Mouse (Mus musculus) T-helper 17 cell (primary cell): Measurements from ENCODE around the gene Hoga1.

Experiments
- in situ Hi-C, 2 experiments: fragments of 300-600 bp; cut with MboI, MseI; formaldehyde crosslinking; loops; 1 replicate in 1 of 2; 2 replicates in 1 of 2; pipeline ENCODE4 v1.15.1; 2025; ENCODE audit warnings: high pct_unique_total_duplicates in 2 of 2

Hoga1 gene

DNA sequence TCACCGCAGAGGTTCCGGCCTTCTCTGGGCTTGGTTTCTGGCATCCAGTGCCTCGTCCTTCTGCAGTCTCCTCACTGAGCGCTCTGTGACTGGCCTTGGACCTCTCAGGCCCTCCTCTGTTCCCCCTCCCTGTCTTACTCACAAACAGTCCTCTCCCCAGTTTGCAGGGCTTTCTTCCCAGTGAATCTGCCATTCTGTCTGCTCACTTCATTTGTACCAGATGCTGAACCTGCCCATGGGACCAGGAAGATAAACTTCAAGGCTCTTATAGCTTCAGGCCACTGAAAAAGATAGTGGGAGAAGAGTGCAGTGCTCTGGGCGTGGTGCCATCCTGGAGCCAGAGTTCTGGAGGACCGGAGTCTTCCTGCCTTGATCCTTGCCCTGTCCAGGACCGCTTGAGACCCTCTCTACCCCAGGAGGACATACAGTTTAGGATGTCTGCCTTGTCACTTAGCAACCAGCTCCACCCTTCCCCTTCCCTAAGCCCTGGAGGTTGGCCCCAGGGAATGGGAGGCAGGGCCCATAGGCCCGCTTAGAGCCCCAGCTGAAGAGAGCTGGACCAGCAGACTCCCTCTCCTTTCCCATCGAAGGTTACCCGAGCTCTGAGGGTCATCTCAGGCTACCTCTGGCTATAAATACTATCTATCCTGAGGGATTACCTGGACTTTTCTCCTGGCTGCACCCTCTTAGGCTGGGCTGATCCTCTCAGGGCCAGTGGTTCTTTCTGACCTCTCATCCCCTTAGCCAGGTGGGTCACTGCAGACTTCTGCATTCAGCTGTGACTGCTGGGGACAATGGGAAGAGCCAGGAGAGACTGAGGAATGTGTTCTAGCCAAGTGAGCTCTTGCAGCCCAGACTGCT is 23.5 kb upstream of the Hoga1 start:
- in situ Hi-C loops, result no loop called here

DNA sequence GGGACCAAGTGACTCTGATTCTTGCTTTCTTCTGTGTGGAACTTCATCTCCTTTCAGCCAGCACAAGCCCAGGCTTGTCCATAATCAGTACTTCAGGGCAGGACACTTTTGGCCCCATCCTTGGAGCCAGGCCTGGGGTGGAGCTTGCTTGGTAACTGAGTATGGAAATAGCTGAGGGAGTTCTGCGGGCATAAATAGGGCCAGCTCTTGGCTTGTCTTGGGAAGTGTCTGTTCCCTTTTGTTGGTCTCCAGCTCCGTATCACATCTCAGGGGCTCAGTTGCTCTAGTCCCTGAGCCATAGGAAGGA is 22.9 kb upstream of the Hoga1 start:
- in situ Hi-C loops, result no loop called here

DNA sequence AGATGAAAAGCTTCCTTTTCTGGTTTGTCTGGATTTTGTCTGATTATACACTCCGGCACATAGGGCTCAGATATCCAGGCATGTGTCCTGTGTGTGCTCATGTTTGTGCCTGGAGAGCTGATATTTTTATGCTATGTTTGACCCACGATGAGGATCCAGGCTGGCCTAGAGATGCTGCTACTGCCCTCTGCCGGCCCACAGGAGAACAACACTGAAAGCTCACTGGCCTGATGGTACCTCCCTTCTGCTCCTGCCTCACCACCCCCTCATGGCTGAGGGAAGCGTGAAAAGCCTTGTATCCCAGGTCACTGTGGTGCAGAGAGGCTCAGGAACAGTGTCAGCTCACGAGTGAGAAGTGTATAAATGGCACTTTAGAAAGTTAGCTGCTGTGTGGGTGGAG is 19.3 kb upstream of the Hoga1 start:
- in situ Hi-C loops, result loop anchor here in 1 of 2 experiments (5.0 kb wide), 1 partner anchor 39 kb away; no protein-coding TSS in a partner anchor

DNA sequence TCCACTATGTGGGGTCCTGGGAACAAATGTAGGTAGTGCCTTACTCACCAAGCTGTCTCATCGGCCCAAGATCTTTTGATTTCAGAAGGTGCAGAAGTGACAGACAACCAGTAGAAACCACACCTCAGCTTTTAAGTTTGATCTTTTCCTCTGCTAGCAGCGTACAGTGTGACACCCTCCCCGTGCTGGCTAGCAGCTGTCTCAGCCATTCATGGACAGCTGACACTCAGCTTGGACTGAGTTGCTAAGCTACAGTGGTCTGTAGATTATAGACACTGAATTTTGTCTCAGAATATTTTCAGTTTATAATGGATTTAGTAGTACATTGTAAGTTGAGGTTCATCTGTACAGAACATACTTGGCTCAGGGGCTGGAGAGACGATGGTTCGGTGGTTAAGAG is 14.3 kb upstream of the Hoga1 start:
- in situ Hi-C loops, result loop anchor here (5.0 to 10.0 kb wide), 2 partner anchors 79 to 134 kb away; partner anchors contain the start of gene Zfyve27 (in 1 of the 2)

DNA sequence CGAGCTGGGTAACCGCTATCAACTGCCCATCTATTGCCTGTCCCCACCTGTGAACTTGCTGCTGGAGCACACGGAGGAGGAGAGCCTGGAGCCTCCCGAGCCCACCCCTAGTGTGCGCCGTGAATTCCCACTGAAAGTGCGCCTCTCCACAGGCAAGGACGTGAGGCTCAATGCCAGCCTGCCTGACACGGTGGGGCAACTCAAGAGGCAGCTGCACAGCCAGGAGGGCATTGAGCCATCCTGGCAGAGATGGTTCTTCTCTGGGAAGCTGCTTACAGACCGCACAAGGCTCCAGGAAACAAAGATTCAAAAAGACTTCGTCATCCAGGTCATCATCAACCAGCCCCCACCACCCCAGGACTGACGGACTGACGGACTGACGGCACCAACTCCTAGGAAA is 11.8 kb upstream of the Hoga1 start:
- in situ Hi-C loops, result loop anchor here (5.0 to 10.0 kb wide), 2 partner anchors 81 to 131 kb away; partner anchors contain the start of gene Zfyve27 (in 1 of the 2)

DNA sequence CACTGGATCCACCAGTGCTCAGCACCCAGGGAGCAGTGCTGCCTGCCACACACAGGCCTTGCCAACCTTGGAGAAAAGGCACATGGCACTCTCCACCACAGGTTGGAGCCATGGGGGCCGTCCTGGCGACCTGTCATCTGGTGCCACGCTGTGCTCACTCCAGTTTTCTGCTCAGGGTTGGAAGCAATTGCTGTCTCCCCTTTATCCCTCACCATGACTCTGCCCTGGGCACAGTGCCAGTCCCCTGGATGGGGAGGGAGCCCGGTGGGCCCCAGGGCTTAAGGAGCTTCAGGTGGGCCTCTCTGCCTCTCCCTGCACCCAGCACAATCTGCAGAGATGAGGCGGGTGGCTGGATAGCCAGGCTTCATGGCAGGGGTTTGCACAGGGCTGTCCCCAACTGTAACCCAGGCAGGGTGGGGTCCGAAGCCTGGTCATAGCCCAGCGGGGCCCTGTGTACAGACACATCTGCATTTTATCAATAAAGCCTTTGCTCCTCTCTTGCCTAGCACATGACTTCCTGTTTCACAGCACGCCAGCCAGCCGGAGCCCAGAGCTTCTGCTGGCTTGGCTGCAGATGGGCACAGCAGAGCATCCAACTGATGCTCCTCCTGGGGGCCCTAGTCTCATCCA is 11.1 kb upstream of the Hoga1 start:
- in situ Hi-C loops, result loop anchor here (5.0 to 10.0 kb wide), 2 partner anchors 82 to 131 kb away; partner anchors contain the start of gene Zfyve27 (in 1 of the 2)

DNA sequence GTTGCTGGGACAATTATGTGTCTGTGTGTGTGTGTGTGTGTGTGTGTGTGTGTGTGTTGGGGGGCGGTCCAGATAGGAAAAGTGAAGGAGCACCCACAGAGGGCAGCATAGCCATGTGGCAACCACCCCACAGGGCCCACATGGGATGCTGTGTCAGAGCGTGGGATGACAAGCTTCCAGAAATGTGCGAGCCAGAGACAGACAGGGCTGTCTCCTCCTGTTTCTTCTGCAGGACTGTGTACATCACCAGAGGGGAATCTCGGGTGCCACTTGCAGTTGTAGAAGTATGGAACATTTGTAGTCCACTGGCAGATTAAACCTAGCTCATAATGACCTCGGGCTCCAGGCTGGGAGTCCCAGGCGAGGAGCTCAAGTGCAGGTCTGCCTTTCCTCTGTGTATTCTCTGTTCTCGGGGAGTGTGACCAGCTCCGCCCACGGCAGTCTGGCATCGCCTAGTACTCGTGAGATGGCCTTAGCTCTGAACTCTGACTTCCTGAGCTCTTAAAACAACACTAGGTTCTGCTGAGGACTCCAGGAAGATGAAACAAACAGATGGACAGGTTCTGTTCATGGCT is 10.4 kb upstream of the Hoga1 start:
- in situ Hi-C loops, result loop anchor here (5.0 to 10.0 kb wide), 2 partner anchors 83 to 130 kb away; partner anchors contain the start of gene Zfyve27 (in 1 of the 2)

DNA sequence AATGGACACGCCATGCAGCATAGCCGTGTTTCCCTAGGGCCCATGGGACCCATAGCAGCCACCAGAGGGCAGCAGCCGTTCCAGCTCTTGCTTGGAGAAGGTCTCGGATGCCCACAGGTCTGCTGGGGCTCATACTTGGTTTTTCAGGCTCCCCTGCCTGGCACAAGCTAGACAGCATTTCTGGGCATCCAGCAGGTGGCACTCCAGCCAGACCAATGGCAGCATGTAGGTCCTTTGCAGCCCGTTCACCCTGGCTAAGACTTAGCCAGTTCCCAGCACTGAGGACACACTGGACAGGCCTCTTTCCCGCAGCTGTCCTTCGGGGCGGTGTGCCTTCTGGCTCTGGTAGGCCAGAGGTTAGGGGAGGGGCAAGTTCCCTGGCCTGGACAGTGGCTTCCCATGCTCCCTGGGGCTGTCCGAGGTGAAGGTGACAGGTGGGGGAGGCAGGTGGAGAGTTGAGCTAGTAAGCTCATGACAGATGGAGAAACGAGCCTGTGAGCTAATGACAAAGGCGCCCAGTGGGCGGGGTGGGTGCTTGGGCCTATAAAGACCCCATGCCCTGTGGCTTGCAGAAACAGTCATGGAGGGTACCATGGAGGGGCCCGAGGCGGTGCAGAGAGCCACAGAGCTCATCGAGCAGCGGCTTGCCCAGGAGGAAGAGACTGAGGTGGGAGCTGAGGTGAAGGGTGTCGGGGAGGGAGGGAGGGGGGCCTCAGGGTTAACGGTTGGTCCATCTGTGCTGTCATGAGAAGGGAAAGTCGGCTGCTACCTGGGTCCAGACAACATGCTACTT is 9.8 kb upstream of the Hoga1 start, which contains the start of gene Ankrd2:
Gene Ankrd2, plus strand, starts transcription at position 545 of the 793 bp plus-strand sequence.
- in situ Hi-C loops, result loop anchor here in 1 of 2 experiments (10.0 kb wide), 1 partner anchor 129 kb away; the partner anchor contains the start of gene Zfyve27

DNA sequence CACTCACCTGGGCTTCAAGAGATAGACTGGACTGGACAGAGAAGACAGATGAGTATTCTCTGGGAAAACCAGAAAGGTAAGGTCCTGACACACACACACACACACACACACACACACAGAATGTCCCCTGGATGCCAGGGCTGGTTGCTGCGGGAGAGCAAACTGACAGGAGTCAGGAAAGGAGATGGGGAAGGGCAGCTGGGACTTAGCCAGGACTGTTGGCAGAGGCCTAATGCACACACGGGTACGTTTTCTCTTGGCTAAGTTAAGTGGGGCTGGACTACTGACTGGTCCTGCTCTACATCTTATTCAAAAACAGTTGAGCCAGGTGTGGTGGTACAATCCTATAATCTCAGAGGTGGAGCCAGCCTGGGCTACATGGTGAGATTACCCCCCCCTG is 9.1 kb upstream of the Hoga1 start:
- in situ Hi-C loops, result loop anchor here in 1 of 2 experiments (10.0 kb wide), 1 partner anchor 128 kb away; the partner anchor contains the start of gene Zfyve27

DNA sequence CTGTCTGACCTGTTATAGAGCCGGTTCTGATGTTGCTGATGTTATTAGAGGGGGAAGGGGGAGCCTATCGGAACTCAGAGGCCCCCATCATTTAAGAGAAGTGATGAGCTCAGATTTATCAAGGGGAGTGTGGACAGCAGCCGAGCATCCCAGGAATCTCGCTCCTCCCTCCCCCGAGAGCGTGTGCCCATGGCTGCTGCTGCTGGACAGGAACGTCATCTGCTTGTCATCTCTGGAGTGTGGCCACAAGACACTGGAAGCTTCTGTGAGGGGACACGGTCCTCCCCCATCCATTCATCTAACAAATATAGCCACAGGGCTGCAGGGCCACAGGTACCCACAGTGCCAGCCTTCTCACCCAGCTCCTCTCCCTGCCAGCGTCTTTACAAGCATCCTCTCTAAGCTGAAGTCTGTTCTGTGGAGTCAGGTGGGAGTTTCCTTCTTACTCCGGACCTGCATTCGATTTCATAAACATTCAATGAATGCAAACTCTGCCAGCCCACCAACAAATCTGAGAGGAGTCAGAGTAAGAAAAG is 8.2 kb upstream of the Hoga1 start:
- in situ Hi-C loops, result loop anchor here in 1 of 2 experiments (10.0 kb wide), 1 partner anchor 128 kb away; the partner anchor contains the start of gene Zfyve27

DNA sequence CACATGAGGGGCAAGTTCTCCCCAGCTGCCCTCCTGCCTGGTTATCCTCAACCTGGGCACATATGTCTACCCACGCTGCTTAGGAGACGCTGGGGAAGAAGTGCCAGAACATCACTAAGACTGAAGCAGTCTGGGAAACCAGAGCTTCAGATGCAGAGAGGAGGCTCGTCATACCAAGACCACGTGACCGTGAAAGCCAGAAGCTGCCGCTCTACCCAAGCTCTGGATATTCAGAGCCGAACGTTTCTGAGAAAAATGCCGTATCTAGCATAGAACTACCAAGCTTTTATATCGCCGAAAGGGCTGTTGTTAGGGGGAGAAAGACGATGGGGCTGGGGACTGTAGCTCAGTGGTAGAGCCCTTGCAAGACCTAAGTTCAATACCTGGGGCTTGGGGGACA is 7.1 kb upstream of the Hoga1 start:
- in situ Hi-C loops, result loop anchor here in 1 of 2 experiments (10.0 kb wide), 1 partner anchor 126 kb away; the partner anchor contains the start of gene Zfyve27

DNA sequence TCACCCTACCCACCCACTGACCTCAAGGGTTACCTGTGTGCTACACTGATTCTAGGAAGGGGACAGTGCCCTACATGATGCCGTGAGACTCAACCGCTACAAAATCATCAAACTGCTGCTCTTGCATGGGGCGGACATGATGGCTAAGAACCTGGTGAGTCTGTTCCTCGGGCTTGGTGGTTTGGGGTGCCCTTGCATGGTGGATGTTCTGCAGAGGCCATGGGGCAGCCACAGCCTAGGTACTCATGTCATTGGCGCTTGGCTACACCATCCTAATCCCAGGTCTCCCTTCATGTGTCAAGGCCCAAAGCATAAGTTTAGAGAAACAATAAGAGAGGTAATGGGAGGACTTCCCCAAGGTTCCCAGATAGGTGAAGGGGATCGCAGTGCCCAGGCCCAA is 1.4 kb upstream of the Hoga1 start:
- in situ Hi-C loops, result loop anchor here in 1 of 2 experiments (5.0 kb wide), 1 partner anchor 108 kb away; no protein-coding TSS in a partner anchor

DNA sequence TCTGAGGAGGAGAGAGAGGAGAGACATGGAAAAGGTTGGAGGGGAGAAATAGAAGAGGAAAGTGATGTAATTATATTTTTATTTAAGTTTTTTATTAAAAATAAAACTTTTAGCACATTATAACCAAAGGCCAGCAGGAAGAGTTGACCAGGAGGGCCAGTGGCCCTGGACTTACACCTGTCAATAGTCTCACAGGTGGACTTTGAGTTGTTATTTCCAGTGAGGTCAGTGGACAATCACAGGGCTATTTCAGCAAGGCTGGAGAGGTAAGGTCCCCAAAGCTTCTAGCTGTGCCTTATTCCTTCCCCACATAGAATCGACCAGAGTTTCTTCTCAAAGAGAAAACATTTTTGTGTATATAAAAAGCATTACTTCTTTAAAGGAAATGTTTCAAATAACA is 4.8 kb downstream of the Hoga1 start:
- in situ Hi-C loops, result no loop called here

DNA sequence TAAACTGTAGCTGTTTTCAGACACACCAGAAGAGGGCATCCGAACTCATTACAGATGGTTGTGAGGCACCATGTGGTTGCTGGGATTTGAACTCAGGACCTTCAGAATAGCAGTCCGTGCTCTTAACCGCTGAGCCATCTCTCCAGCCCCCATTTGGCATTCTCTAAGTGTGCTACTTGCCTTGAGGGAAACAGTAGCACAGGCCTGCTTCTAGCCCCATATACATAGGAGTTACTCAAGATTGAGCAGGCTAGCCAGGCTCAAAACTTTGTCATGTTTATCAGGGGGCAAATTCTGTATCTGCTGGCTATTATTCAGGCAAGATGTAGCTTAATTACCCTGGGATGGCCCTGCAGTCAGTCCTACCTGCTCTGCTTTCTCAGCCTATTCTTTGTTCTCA is 5.9 kb downstream of the Hoga1 start:
- in situ Hi-C loops, result no loop called here

DNA sequence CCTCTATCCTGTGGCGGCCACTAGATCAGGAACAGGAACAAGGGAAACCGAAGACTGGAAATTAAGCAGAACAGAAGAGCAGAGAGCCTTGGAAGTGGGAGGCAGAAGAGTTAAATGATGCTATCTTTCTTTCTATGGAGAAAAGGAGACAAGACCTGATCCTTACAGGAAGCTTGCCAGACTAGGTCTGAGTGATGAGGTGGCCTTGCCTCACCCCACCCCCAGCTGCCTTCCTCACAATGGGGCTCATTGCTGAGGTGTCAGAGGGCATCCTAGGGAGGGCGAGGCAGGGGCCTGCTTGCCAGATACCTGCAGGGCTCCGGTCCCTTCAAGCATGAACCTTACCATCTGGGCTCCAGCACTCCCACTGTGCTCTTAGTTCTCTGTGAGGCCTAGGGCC is 6.5 kb downstream of the Hoga1 start, which contains the start of gene 4933411K16Rik:
Gene 4933411K16Rik, plus strand, starts transcription at position 301 of the 400 bp plus-strand sequence.
- in situ Hi-C loops, result no loop called here

DNA sequence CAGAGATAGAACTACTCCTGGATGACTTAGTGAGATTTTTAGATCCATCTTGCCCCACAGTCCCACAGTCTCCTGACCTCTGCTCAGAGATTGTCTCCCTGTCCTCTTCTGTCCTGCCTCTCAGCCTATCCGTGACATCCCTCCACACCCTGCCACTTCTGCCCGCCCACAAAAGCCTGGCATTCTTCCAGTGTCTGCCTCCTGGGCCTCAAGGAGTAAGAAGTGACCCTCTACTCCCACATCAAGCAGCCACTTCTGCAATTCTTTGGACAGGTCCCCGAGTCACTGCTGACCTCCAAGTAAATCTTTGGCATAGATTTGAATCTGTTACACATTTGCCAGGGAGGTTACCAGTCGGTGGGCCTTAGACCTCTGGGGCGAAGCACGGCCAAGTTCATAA is 8.8 kb downstream of the Hoga1 start:
- in situ Hi-C loops, result no loop called here

DNA sequence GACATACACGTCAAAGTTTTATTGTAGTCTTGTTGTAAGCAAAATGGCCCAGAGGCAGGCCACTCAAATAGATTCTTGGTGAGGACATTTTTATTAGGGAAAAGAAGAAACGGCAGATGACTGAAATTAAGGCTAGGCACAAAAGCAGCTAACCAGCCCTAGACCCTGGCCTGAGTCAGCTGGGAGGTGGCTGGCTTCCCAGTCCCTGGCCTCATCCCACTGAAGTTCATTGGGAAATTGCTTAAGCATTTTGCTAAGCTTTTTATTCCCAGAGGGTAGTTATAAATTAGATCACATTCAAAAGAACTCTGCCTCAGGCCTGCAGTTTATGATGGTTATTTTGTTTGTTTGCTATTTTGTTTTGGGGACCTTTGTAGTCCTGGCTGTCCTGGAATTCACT is 10.5 kb downstream of the Hoga1 start:
- in situ Hi-C loops, result no loop called here

DNA sequence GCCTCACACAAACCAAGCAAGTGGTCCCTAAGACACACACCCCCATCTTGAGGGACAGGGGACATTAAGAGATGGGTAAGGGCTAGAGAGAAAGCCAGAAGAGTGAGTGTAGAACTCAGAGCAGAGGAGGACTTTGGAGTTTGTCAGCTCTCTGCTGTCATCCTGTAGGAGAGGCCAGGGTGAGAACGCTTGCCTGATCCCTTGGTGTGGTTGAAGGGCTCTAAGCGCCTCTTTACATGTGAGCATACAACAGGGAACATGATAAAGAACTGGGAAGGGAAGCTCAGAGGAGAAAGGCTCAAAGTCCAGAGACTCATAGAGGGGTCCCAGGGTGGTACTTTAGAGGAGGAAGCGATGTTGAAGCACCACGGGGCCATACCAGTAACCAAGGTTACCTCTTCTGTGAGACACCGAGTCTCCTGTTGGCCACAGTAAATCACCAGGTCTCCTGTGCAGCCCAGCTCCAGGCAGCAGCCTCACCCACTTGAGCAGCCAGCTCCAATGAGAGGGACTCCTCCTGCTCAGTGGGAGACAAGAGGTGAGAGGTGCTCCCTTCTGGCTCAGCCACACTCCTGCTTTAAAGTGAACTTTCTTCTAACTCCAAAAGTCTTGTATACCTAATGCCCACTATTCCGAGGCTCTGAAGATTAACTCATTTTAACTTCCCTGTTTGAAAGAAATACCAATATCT is 11.5 kb downstream of the Hoga1 start:
- in situ Hi-C loops, result no loop called here

DNA sequence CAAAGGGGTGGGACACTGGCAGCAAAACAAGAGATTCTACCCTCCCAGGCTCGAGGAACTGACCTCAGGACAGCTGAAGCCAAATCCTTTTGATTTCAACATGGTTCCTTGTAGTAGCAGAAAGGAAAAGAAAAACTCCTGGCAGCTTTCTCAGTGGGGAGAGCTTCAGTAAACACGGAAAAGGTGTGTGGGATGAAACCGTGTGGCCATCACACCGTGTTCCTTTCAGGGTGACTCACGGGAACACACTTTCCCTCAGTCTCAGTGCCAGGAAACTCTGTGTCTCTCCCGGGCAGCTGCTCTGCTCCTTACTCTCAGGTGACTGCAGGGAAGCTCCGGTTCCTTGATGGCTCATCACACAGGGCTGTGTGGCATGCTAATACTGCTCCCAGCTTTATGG is 13.0 kb downstream of the Hoga1 start:
- in situ Hi-C loops, result no loop called here

DNA sequence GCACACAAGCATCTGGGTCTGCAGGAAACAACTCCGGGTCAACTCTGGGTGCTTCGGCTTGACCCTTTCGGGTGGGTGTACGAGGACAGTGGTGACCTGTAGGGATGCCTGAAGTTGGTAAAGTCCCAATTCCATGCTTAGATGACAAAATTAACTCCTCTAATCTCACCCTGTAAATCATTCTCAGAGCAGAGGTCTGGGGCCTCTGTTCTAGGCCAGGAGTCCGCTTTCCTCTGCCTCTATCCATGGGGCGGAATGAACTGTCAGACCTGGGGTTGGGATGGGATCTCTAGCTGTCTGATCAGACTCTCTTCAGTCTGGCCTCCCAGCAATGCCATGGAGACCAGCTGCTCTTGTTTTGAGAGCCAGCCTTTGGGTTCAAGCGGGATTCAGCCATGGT is 16.0 kb downstream of the Hoga1 start:
- in situ Hi-C loops, result no loop called here
